Mouse (Mus musculus): ENCODE results near the gene Slc37a1. TPM values are rescaled to one million over a fixed set of nuclear protein-coding genes. Genes with fewer than 3 reads are reported as not detected.

The Slc37a1 gene
- polyA plus RNA-seq, 1 experiment, result 59.7 TPM

GRCm38 (mm10) chr17:31303401-31303800 is 16.8 kb downstream of the Slc37a1 start:
- no peaks in the 10 kb centered on the region for H3K27me3 ChIP-seq (ENCODE audit: control insufficient read depth, insufficient read depth, low read length)
- H3K4me1 ChIP-seq (replicated peaks; ENCODE audit: control insufficient read depth, insufficient read depth, low read length), result peaks cover 38% of the 10 kb centered on the region
- no peak for DNase-seq
- 94% methylated on average over 4 of the region's 4 CpGs for WGBS
- H3K27ac ChIP-seq (ENCODE audit: control insufficient read depth, insufficient read depth, low read length), result no peak overlapping the region
- H3K4me3 ChIP-seq (ENCODE audit: control insufficient read depth, insufficient read depth, low read length), result no peak overlapping the region
- TF ChIP-seq CTCF (IDR thresholded peaks at IDR 0.05; ENCODE audit: borderline replicate concordance, control insufficient read depth, extremely low read depth, insufficient read depth, low read length, poor library complexity) (no peak), POLR2A (IDR thresholded peaks at IDR 0.05; ENCODE audit: control insufficient read depth, extremely low read depth, insufficient read depth, low read length, poor library complexity) (no peak)
- H3K36me3 ChIP-seq (ENCODE audit: control insufficient read depth, insufficient read depth, low read length), result no peaks in the 10 kb centered on the region

GRCm38 (mm10) chr17:31304895-31305775 is 18.5 kb downstream of the Slc37a1 start:
- Histone ChIP-seq H3K4me3 (ENCODE audit: control insufficient read depth, insufficient read depth, low read length) (no peak overlapping the region), H3K27me3 (ENCODE audit: control insufficient read depth, insufficient read depth, low read length) (no peaks in the 10 kb centered on the region), H3K27ac (ENCODE audit: control insufficient read depth, insufficient read depth, low read length) (no peak overlapping the region), H3K36me3 (ENCODE audit: control insufficient read depth, insufficient read depth, low read length) (no peaks in the 10 kb centered on the region), H3K4me1 (replicated peaks; ENCODE audit: control insufficient read depth, insufficient read depth, low read length) (peaks cover 25% of the 10 kb centered on the region)
- no peak for TF ChIP-seq POLR2A (IDR thresholded peaks at IDR 0.05; ENCODE audit: control insufficient read depth, extremely low read depth, insufficient read depth, low read length, poor library complexity)
- no peak for TF ChIP-seq CTCF (IDR thresholded peaks at IDR 0.05; ENCODE audit: borderline replicate concordance, control insufficient read depth, extremely low read depth, insufficient read depth, low read length, poor library complexity)
- 82% methylated on average over 12 of the region's 12 CpGs for WGBS
- DNase-seq, result no peak

- Histone ChIP-seq H3K4me1 (replicated peaks; ENCODE audit: control insufficient read depth, insufficient read depth, low read length) (peaks cover 19% of the 10 kb centered on the region), H3K4me3 (ENCODE audit: control insufficient read depth, insufficient read depth, low read length) (no peak overlapping the region), H3K36me3 (ENCODE audit: control insufficient read depth, insufficient read depth, low read length) (no peaks in the 10 kb centered on the region), H3K27ac (ENCODE audit: control insufficient read depth, insufficient read depth, low read length) (no peak overlapping the region), H3K27me3 (ENCODE audit: control insufficient read depth, insufficient read depth, low read length) (no peaks in the 10 kb centered on the region)
- 69% methylated on average over 5 of the region's 5 CpGs for WGBS
- TF ChIP-seq POLR2A (IDR thresholded peaks at IDR 0.05; ENCODE audit: control insufficient read depth, extremely low read depth, insufficient read depth, low read length, poor library complexity), result no peak
- TF ChIP-seq CTCF (IDR thresholded peaks at IDR 0.05; ENCODE audit: borderline replicate concordance, control insufficient read depth, extremely low read depth, insufficient read depth, low read length, poor library complexity), result no peak
- no peak for DNase-seq
Measured at GRCm38 (mm10) chr17:31305776-31306120, 19.2 kb downstream of the Slc37a1 start.

- Histone ChIP-seq H3K36me3 (ENCODE audit: control insufficient read depth, insufficient read depth, low read length) (no peaks in the 10 kb centered on the region), H3K27me3 (ENCODE audit: control insufficient read depth, insufficient read depth, low read length) (no peaks in the 10 kb centered on the region), H3K4me1 (replicated peaks; ENCODE audit: control insufficient read depth, insufficient read depth, low read length) (peaks cover 14% of the 10 kb centered on the region; the same call in 1 of the 2 replicates), H3K27ac (ENCODE audit: control insufficient read depth, insufficient read depth, low read length) (no peak overlapping the region), H3K4me3 (ENCODE audit: control insufficient read depth, insufficient read depth, low read length) (no peak overlapping the region)
- no peak for DNase-seq
- TF ChIP-seq POLR2A (IDR thresholded peaks at IDR 0.05; ENCODE audit: control insufficient read depth, extremely low read depth, insufficient read depth, low read length, poor library complexity) (no peak), CTCF (IDR thresholded peaks at IDR 0.05; ENCODE audit: borderline replicate concordance, control insufficient read depth, extremely low read depth, insufficient read depth, low read length, poor library complexity) (no peak)
- WGBS, result 90% methylated on average over 3 of the region's 3 CpGs
Measured at GRCm38 (mm10) chr17:31307756-31308155, 21.2 kb downstream of the Slc37a1 start.

GRCm38 (mm10) chr17:31308291-31308816 is 21.8 kb downstream of the Slc37a1 start:
- H3K36me3 ChIP-seq (ENCODE audit: control insufficient read depth, insufficient read depth, low read length), result no peaks in the 10 kb centered on the region
- over 99% methylated on average over 7 of the region's 7 CpGs for WGBS

GRCm38 (mm10) chr17:31309281-31309793 is 22.7 kb downstream of the Slc37a1 start:
- TF ChIP-seq CTCF (IDR thresholded peaks at IDR 0.05; ENCODE audit: borderline replicate concordance, control insufficient read depth, extremely low read depth, insufficient read depth, low read length, poor library complexity) (no peak), POLR2A (IDR thresholded peaks at IDR 0.05; ENCODE audit: control insufficient read depth, extremely low read depth, insufficient read depth, low read length, poor library complexity) (no peak)
- WGBS, result 95% methylated on average over 6 of the region's 6 CpGs
- H3K27me3 ChIP-seq (ENCODE audit: control insufficient read depth, insufficient read depth, low read length), result no peaks in the 10 kb centered on the region
- H3K4me3 ChIP-seq (ENCODE audit: control insufficient read depth, insufficient read depth, low read length), result no peak overlapping the region
- DNase-seq, result no peak
- H3K4me1 ChIP-seq (replicated peaks; ENCODE audit: control insufficient read depth, insufficient read depth, low read length), result peaks cover 14% of the 10 kb centered on the region; the same call in 1 of the 2 replicates
- no peak overlapping the region for H3K27ac ChIP-seq (ENCODE audit: control insufficient read depth, insufficient read depth, low read length)
- no peaks in the 10 kb centered on the region for H3K36me3 ChIP-seq (ENCODE audit: control insufficient read depth, insufficient read depth, low read length)

More at GRCm38 (mm10) chr17:31308291-31308816, 21.8 kb downstream of the Slc37a1 start:
- H3K27ac ChIP-seq (ENCODE audit: control insufficient read depth, insufficient read depth, low read length), result no peak overlapping the region
- TF ChIP-seq CTCF (IDR thresholded peaks at IDR 0.05; ENCODE audit: borderline replicate concordance, control insufficient read depth, extremely low read depth, insufficient read depth, low read length, poor library complexity) (no peak), POLR2A (IDR thresholded peaks at IDR 0.05; ENCODE audit: control insufficient read depth, extremely low read depth, insufficient read depth, low read length, poor library complexity) (no peak)
- no peaks in the 10 kb centered on the region for H3K27me3 ChIP-seq (ENCODE audit: control insufficient read depth, insufficient read depth, low read length)
- DNase-seq, result no peak
- H3K4me3 ChIP-seq (ENCODE audit: control insufficient read depth, insufficient read depth, low read length), result no peak overlapping the region
- peaks cover 14% of the 10 kb centered on the region; the same call in 1 of the 2 replicates for H3K4me1 ChIP-seq (replicated peaks; ENCODE audit: control insufficient read depth, insufficient read depth, low read length)

Measured in thymus, adult 2 months (tissue).